Mouse (Mus musculus) hindbrain, postnatal 0 days (tissue): Measurements from ENCODE around the gene Mmab. TPM values are rescaled to one million over a fixed set of nuclear protein-coding genes. Genes with fewer than 3 reads are reported as not detected.

ENCODE experiments used
- ATAC-seq: fragments of 200-750 bp; cut with Nextera tagmentation; 2 replicates; pipeline ENCODE4 v1.8.0; 2017; ENCODE audit warnings: mild to moderate bottlenecking, moderate TSS enrichment, moderate library complexity
- DNase-seq: peaks from one replicate; pipeline ENCODE4 v3.0.0-alpha.2; 2015; ENCODE audit warnings: low spot score
- H3K27ac ChIP-seq: fragments of 300-500 bp; sonication (generic); 2 replicates; pipeline ENCODE4 v1.5.1; 2014; ENCODE audit warnings: mild to moderate bottlenecking
- H3K27me3 ChIP-seq: fragments of 300-500 bp; sonication (generic); 2 replicates; pipeline ENCODE4 v1.6.1; 2014; ENCODE audit warnings: low read length, mixed read lengths; ENCODE audit not compliant: insufficient read depth
- H3K36me3 ChIP-seq: fragments of 300-500 bp; sonication (generic); 2 replicates; pipeline ENCODE4 v1.6.1; 2014; ENCODE audit warnings: low read length, mixed read lengths; ENCODE audit not compliant: insufficient read depth
- H3K4me1 ChIP-seq: fragments of 300-500 bp; sonication (generic); 2 replicates; pipeline ENCODE4 v1.6.1; 2014; ENCODE audit warnings: antibody characterized with exemption, low read length, mixed read lengths; ENCODE audit not compliant: insufficient read depth
- H3K4me2 ChIP-seq: fragments of 300-500 bp; sonication (generic); 2 replicates; pipeline ENCODE4 v1.6.1; 2014; ENCODE audit warnings: low read depth, mild to moderate bottlenecking, low read length, moderate library complexity, mixed read lengths
- H3K4me3 ChIP-seq: fragments of 300-500 bp; sonication (generic); 2 replicates; pipeline ENCODE4 v1.5.1; 2014; ENCODE audit warnings: low read length
- H3K9ac ChIP-seq: fragments of 300-500 bp; sonication (generic); replicated peaks from 2 replicates; pipeline ENCODE4 v1.6.1; 2014; ENCODE audit warnings: mild to moderate bottlenecking, low read length, moderate library complexity, mixed read lengths
- H3K9me3 ChIP-seq: fragments of 300-500 bp; sonication (generic); 2 replicates; pipeline ENCODE4 v1.6.1; 2016; ENCODE audit warnings: low read length, mixed read lengths
- CTCF ChIP-seq: IDR thresholded peaks from 2 replicates; pipeline ENCODE4 v1.5.1; 2016; ENCODE audit warnings: antibody characterized with exemption, control low read depth, low read depth
- WGBS: fragments of 180-500 bp; shearing (Covaris S2); extraction: QIAGEN DNeasy Blood & Tissue Kit; methylation state at CpG from one replicate; pipeline ENCODE4 v1.1.7; 2014; 5-methylcytosine and 5-hydroxymethylcytosine counted together
- polyA plus RNA-seq: library from polyadenylated mRNA; unstranded; fragments of >200 nt; fragmentation: Nextera tagmentation; extraction: Ambion mirVana; gene quantifications from 2 replicates; pipeline ENCODE4 v1.2.1, GENCODE M21; 2015
- total RNA-seq: library from RNA; depleted of rRNA; stranded (reverse); fragments of >200 nt; gene quantifications from 2 replicates; pipeline ENCODE4 v1.2.3, GENCODE M21; 2014

The Mmab gene
- total and polyA plus RNA-seq, 2 experiments from 2014 or later: 36.8 to 39.1 TPM

DNA sequence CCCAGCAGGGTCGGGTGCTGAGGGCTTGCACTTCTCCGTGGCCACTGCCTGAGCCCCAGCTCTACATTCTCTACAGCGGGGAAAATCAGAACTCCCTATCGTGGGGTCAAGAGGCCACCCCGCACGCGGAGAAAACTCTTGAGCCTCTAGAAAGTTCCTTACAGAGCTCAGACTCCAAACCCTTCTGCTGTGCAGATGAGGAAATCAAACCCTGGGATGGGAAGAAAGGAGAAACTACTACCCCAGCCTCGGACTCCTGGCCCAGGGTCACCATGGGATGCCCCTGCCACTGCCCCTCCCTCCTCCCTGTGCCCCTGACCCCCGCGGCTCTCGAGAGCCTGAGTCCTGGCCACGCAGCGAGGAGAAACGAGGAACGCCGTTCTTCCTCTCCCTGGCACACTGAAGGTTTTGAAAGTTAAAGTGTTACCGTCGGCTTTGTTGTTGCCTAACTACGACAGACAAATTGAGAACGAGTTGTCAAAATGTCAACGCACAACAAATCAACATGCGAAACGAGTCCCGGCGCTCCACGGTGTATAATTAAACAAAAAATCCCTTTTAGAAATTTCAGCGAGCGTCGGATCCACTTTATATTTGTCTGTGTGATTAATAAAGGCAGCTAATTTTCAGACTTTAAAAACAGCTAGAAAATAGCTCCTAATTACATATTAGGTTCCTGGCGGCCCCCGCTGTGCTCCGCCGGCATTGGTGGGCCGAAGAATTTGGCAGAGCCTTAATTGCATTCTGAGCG lies 31.1 kb upstream of the Mmab start:
- peak; percentile 55 for DNase-seq
- H3K9me3 ChIP-seq: no peaks in the 10 kb centered on the region
- WGBS: 25% methylated on average over 35 of the region's 35 CpGs

GRCm38 (mm10) chr5:114470359-114470758 lies 26.5 kb upstream of the Mmab start:
- no peak for DNase-seq
- ATAC-seq: no peak

More for the DNA sequence above, 31.1 kb upstream of the Mmab start:
- Histone ChIP-seq H3K4me3 (no peak overlapping the region), H3K4me2 (peak overlapping the region; percentile 30; the same call in 1 of the 2 replicates), H3K36me3 (no peaks in the 10 kb centered on the region), H3K4me1 (no peaks in the 10 kb centered on the region), H3K27me3 (no peaks in the 10 kb centered on the region), H3K27ac (no peak overlapping the region), H3K9ac (no peak overlapping the region)
- no peak for TF ChIP-seq CTCF
- ATAC-seq: no peak

GRCm38 (mm10) chr5:114468007-114468406 lies 24.1 kb upstream of the Mmab start:
- Histone ChIP-seq H3K9me3 (no peaks in the 10 kb centered on the region), H3K4me2 (peak overlapping the region; percentile 50; the same call in 1 of the 2 replicates), H3K4me3 (no peak overlapping the region), H3K4me1 (peaks cover 6% of the 10 kb centered on the region; the same call in 1 of the 2 replicates), H3K27me3 (no peaks in the 10 kb centered on the region), H3K27ac (peak overlapping the region; percentile 71; the same call in 1 of the 2 replicates), H3K9ac (peak overlapping the region; percentile 51; the same call in 1 of the 2 replicates), H3K36me3 (no peaks in the 10 kb centered on the region)
- no peak for ATAC-seq
- no peak for DNase-seq
- TF ChIP-seq CTCF: no peak
- 53% methylated on average over 4 of the region's 4 CpGs for WGBS

More at GRCm38 (mm10) chr5:114470359-114470758, 26.5 kb upstream of the Mmab start:
- Histone ChIP-seq H3K4me1 (peaks cover 6% of the 10 kb centered on the region; the same call in 1 of the 2 replicates), H3K36me3 (no peaks in the 10 kb centered on the region), H3K27me3 (no peaks in the 10 kb centered on the region), H3K9ac (no peak overlapping the region), H3K4me3 (no peak overlapping the region), H3K9me3 (no peaks in the 10 kb centered on the region), H3K27ac (no peak overlapping the region), H3K4me2 (no peak overlapping the region)
- TF ChIP-seq CTCF: no peak
- WGBS: 84% methylated on average over 3 of the region's 3 CpGs

- DNase-seq (peak; percentile 91), ATAC-seq (peak; percentile 85)
- H3K4me2 ChIP-seq: peak overlapping the region; percentile 50
- H3K36me3 ChIP-seq: no peaks in the 10 kb centered on the region
- no peak for TF ChIP-seq CTCF
- 0% methylated on average over 8 of the region's 13 CpGs for WGBS
- H3K9me3 ChIP-seq: no peaks in the 10 kb centered on the region
- peak overlapping the region; percentile 51 for H3K9ac ChIP-seq
- H3K27ac ChIP-seq: peak overlapping the region; percentile 71; the same call in 1 of the 2 replicates
- peak overlapping the region; percentile 17; the same call in 1 of the 2 replicates for H3K4me3 ChIP-seq
- H3K4me1 ChIP-seq: peaks cover 6% of the 10 kb centered on the region; the same call in 1 of the 2 replicates
- H3K27me3 ChIP-seq: no peaks in the 10 kb centered on the region
These were observed 23.6 kb upstream of the Mmab start for GRCm38 (mm10) chr5:114467430-114467829.

DNA sequence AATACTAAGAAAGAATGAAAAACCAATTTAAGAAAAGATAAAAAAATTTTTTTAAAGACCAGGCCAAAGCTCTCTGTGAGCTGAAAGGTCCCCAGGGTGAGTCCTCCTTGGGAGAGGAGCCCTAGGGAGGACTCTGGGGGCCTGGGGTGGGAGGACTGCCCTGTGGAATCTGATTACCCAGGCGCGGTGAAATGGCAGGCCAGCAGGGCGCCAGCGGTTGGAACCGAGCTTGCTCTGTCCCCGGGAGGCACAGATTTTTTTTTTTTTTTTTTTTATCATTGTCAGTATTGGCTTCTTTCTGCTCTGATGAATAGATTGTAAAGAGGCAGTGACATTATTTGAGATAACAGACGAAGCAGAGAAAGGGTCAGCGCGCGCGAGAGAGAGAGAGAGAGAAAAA lies 23.2 kb upstream of the Mmab start:
- Histone ChIP-seq H3K27me3 (no peaks in the 10 kb centered on the region), H3K36me3 (no peaks in the 10 kb centered on the region), H3K27ac (peak overlapping the region; percentile 71; the same call in 1 of the 2 replicates), H3K9ac (peak overlapping the region; percentile 51), H3K4me3 (peak overlapping the region; percentile 17; the same call in 1 of the 2 replicates), H3K4me2 (peak overlapping the region; percentile 50), H3K9me3 (no peaks in the 10 kb centered on the region), H3K4me1 (peaks cover 6% of the 10 kb centered on the region; the same call in 1 of the 2 replicates)
- 7% methylated on average over 10 of the region's 11 CpGs for WGBS
- peak; percentile 13; the same call in 1 of the 2 replicates for ATAC-seq
- DNase-seq: no peak
- TF ChIP-seq CTCF: no peak

DNA sequence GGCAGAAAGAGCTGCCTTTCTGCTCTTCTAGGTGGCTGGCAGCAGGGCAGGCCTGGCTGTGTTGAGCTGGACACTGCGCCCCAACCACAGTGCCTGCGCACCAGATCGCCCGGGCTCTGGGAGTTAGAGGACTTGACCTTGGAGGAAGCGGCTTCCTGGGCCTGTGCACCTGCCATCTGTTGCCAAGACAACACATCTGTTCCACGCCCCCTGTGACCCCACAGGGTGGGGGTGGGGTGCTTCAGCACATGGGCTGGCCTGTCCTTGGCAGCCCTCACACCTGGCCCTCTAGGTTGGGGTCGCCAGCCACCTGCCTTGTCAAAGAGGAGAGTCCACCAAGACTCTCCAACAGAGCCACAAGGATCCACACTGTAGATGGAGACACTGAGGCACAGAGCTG lies 21.8 kb upstream of the Mmab start:
- WGBS: 58% methylated on average over 7 of the region's 7 CpGs
- Histone ChIP-seq H3K4me3 (no peak overlapping the region), H3K27ac (no peak overlapping the region), H3K9me3 (no peaks in the 10 kb centered on the region), H3K9ac (no peak overlapping the region), H3K27me3 (no peaks in the 10 kb centered on the region), H3K36me3 (no peaks in the 10 kb centered on the region), H3K4me1 (peaks cover 6% of the 10 kb centered on the region; the same call in 1 of the 2 replicates), H3K4me2 (no peak overlapping the region)
- DNase-seq (no peak), ATAC-seq (no peak)
- TF ChIP-seq CTCF: no peak
